Mouse (Mus musculus) spleen, adult 2 months (tissue): ENCODE results near the gene Efl1.

Experiments
- CTCF ChIP-seq: fragments of 200-500 bp; IDR thresholded peaks from 2 replicates; pipeline ENCODE4 v1.5.1; 2011; ENCODE audit warnings: mild to moderate bottlenecking, inconsistent platforms; ENCODE audit not compliant: insufficient read depth, insufficient read length, insufficient replicate concordance; ENCODE audit errors: extremely low read depth
- POLR2A ChIP-seq: fragments of 200-500 bp; IDR thresholded peaks from 2 replicates; pipeline ENCODE4 v1.6.1; 2011; ENCODE audit warnings: low read depth, low read length, inconsistent platforms

DNA sequence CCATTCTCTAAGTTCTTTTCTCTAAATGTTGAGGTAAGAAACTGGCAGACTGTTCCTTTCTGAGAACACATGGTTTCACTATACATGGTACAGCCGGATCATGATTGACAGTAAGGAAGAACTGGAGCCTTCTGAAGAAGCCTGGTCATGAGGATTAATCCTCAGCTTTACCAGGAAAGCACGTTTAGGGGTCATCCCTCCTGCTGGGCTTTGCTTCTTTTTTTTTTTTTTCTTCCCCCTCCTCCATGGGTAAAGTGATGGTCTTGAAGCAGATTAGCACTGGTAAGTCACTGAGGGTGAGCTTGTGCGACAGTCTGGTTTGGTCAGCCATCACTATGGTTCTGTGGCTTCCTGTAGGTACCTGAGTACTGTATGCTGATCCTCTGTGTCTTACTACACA is 76.1 kb downstream of the Efl1 start:
- no peak for TF ChIP-seq POLR2A
- no peak for TF ChIP-seq CTCF
